Mouse (Mus musculus) layer of hippocampus, adult 9-10 months (tissue): ENCODE measurements around the gene S100a8.
A peak's percentile ranks its signal among the peaks of the same experiment; 100 is the strongest.

Experiments
- DNase-seq: peaks from one replicate; pipeline ENCODE4 v3.0.0; 2022; ENCODE audit warnings: low spot score

The S100a8 gene

GRCm38 (mm10) chr3:90683929-90684328 is 15.2 kb downstream of the S100a8 start:
- DNase-seq = no peak

GRCm38 (mm10) chr3:90686835-90687234 is 18.1 kb downstream of the S100a8 start:
- DNase-seq = no peak

GRCm38 (mm10) chr3:90693496-90693895 is 24.7 kb downstream of the S100a8 start:
- no peak for DNase-seq

GRCm38 (mm10) chr3:90695613-90696012 is 26.8 kb downstream of the S100a8 start, which contains the start of gene S100a9:
S100a9 (minus strand) TSS chr3:90695721.
- no peak for DNase-seq

GRCm38 (mm10) chr3:90702244-90702643 is 33.5 kb downstream of the S100a8 start:
- no peak for DNase-seq

- DNase-seq = peak; percentile 25
Measured at GRCm38 (mm10) chr3:90708523-90709202, 39.9 kb downstream of the S100a8 start.

GRCm38 (mm10) chr3:90709591-90710460 is 41.0 kb downstream of the S100a8 start:
- peak; percentile 69 for DNase-seq
